Mouse (Mus musculus): ENCODE data around the gene Il5. TPM values are rescaled to one million over a fixed set of nuclear protein-coding genes. Genes with fewer than 3 reads are reported as not detected.
A peak's percentile ranks its signal among the peaks of the same experiment; 100 is the strongest.
"Not testable (repeated sequence)": the region's sequence is repeated elsewhere in the genome, so short reads cannot be mapped to it uniquely, and the experiment has no call there.

Gene Il5
- total RNA-seq, 1 experiment, result not detected

- TF ChIP-seq ZNF384 (IDR thresholded peaks at IDR 0.05; ENCODE audit: low read depth, low read length), result no peak
- TF ChIP-seq ZC3H11A (IDR thresholded peaks at IDR 0.05; ENCODE audit: borderline replicate concordance, low read depth, low read length), result no peak
- no peak for TF ChIP-seq CHD2 (IDR thresholded peaks at IDR 0.05; ENCODE audit: low read depth, low read length)
- no peak for TF ChIP-seq HCFC1 (IDR thresholded peaks at IDR 0.05; ENCODE audit: borderline replicate concordance, insufficient read depth, low read length)
- Histone ChIP-seq H3K27ac (ENCODE audit: insufficient read depth, low read depth, low read length, poor library complexity, severe bottlenecking) (no peak overlapping the region), H3K9me3 (ENCODE audit: control insufficient read depth, insufficient read depth, low read depth, low read length) (no peaks in the 10 kb centered on the region), H3K9ac (ENCODE audit: insufficient read depth, low read depth, low read length, poor library complexity, severe bottlenecking) (no peak overlapping the region), H3K36me3 (ENCODE audit: control insufficient read depth, insufficient read depth, low read length, poor library complexity, severe bottlenecking) (no peaks in the 10 kb centered on the region), H3K4me1 (ENCODE audit: control insufficient read depth in 2 of 2, insufficient read depth in 2 of 2, low read length in 2 of 2, poor library complexity in 1 of 2) (peaks cover under 1 to 11% of the 10 kb centered on the region in 2 experiments; a peak in 2 of 4 replicates), H3K4me3 (ENCODE audit: insufficient read depth in 1 of 2, low read depth in 1 of 2, low read length in 2 of 2, poor library complexity in 1 of 2, severe bottlenecking in 1 of 2) (no peak overlapping the region)
- in situ Hi-C loops (cut with MboI; ENCODE audit: low sequenced_read_pairs in 2 of 2, unreplicated experiment in 2 of 2), result loop anchor here in 1 of 2 experiments (10.0 kb wide), 1 partner anchor 105 kb away; the partner anchor contains the start of gene Gm12216
- no peak for DNase-seq (ENCODE audit: low read depth, low spot score)
Observed at GRCm38 (mm10) chr11:53749716-53750352, 29.2 kb downstream of the Il5 start.

DNA sequence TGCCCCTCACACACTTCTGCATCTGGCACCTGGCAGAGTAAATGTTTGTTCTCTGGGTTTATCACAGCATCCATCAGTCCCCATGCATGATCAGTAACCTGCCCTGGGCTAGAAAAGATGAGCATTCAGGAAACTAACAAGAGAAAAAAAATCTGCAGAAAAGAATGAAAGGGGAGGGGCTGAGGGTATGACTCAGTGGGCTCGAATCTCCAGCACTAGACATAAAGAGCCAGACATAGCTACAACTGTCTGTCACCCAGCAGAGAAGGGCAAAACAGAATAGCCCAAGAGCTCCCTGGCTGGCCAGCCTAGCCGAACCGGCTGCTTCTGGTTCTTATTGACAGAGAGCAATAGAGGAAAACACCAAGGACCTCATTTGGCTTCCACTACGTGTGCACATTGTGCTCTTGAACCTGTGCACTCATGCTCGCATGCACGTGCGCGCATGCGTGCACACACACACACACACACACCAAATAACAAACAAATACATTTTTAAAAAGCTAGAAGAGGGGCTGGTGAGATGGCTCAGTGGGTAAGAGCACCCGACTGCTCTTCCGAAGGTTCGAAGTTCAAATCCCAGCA, 34.5 kb downstream of the Il5 start:
- Histone ChIP-seq H3K4me3 (ENCODE audit: insufficient read depth in 1 of 2, low read depth in 1 of 2, low read length in 2 of 2, poor library complexity in 1 of 2, severe bottlenecking in 1 of 2) (no peak overlapping the region), H3K4me1 (ENCODE audit: control insufficient read depth in 2 of 2, insufficient read depth in 2 of 2, low read length in 2 of 2, poor library complexity in 1 of 2) (peaks cover 5 to 7% of the 10 kb centered on the region in 2 experiments)
- DNase-seq (ENCODE audit: low read depth, low spot score), result no peak

DNA sequence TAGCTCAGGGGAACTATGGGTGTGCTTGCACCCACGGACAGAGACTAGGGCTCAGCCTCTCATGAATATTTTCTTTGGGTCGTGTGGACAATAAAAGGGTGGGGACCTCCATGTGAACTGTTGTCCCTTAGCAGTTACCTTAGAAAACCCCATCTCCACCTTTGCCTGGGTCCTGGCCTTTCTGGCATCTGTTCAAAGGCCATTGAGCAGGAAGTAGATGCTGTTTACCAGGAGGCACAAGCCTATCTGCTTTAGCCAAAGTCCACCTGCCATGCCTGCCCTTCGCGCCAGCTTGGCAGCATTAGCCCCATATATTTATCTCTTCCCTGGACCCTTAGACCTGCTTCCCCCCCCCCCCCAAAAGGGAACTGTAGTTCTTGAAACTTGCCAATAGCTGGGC, 37.0 kb downstream of the Il5 start:
- H3K9me3 ChIP-seq (ENCODE audit: control insufficient read depth, insufficient read depth, low read depth, low read length), result no peaks in the 10 kb centered on the region
- no peaks in the 10 kb centered on the region for H3K36me3 ChIP-seq (ENCODE audit: control insufficient read depth, insufficient read depth, low read length, poor library complexity, severe bottlenecking)
- in situ Hi-C loops (cut with MboI; ENCODE audit: low sequenced_read_pairs in 2 of 2, unreplicated experiment in 2 of 2), result loop anchor here in 1 of 2 experiments (10.0 kb wide), 1 partner anchor 97 kb away; the partner anchor contains the start of gene Gm12216
- H3K27ac ChIP-seq (ENCODE audit: insufficient read depth, low read depth, low read length, poor library complexity, severe bottlenecking), result no peak overlapping the region
- DNase-seq (ENCODE audit: low read depth, low spot score), result no peak
- H3K4me1 ChIP-seq (ENCODE audit: control insufficient read depth in 2 of 2, insufficient read depth in 2 of 2, low read length in 2 of 2, poor library complexity in 1 of 2), result peaks cover 9 to 26% of the 10 kb centered on the region in 2 experiments
- no peak overlapping the region for H3K9ac ChIP-seq (ENCODE audit: insufficient read depth, low read depth, low read length, poor library complexity, severe bottlenecking)
- TF ChIP-seq ZC3H11A (IDR thresholded peaks at IDR 0.05; ENCODE audit: borderline replicate concordance, low read depth, low read length), result no peak
- TF ChIP-seq HCFC1 (IDR thresholded peaks at IDR 0.05; ENCODE audit: borderline replicate concordance, insufficient read depth, low read length), result no peak
- TF ChIP-seq MAFK (IDR thresholded peaks at IDR 0.05; ENCODE audit: insufficient read depth, low read depth, low read length), result no peak
- TF ChIP-seq CHD2 (IDR thresholded peaks at IDR 0.05; ENCODE audit: low read depth, low read length), result no peak
- no peak for TF ChIP-seq ZNF384 (IDR thresholded peaks at IDR 0.05; ENCODE audit: low read depth, low read length)
- no peak overlapping the region for H3K4me3 ChIP-seq (ENCODE audit: insufficient read depth in 1 of 2, low read depth in 1 of 2, low read length in 2 of 2, poor library complexity in 1 of 2, severe bottlenecking in 1 of 2)

More for the DNA sequence above, 34.5 kb downstream of the Il5 start:
- Histone ChIP-seq H3K27ac (ENCODE audit: insufficient read depth, low read depth, low read length, poor library complexity, severe bottlenecking) (no peak overlapping the region), H3K9ac (ENCODE audit: insufficient read depth, low read depth, low read length, poor library complexity, severe bottlenecking) (no peak overlapping the region), H3K9me3 (ENCODE audit: control insufficient read depth, insufficient read depth, low read depth, low read length) (no peaks in the 10 kb centered on the region), H3K36me3 (ENCODE audit: control insufficient read depth, insufficient read depth, low read length, poor library complexity, severe bottlenecking) (no peaks in the 10 kb centered on the region)
- no peak for TF ChIP-seq MAFK (IDR thresholded peaks at IDR 0.05; ENCODE audit: insufficient read depth, low read depth, low read length)
- TF ChIP-seq ZNF384 (IDR thresholded peaks at IDR 0.05; ENCODE audit: low read depth, low read length), result no peak
- TF ChIP-seq CHD2 (IDR thresholded peaks at IDR 0.05; ENCODE audit: low read depth, low read length), result no peak
- TF ChIP-seq HCFC1 (IDR thresholded peaks at IDR 0.05; ENCODE audit: borderline replicate concordance, insufficient read depth, low read length), result no peak
- no peak for TF ChIP-seq ZC3H11A (IDR thresholded peaks at IDR 0.05; ENCODE audit: borderline replicate concordance, low read depth, low read length)
- in situ Hi-C loops (cut with MboI; ENCODE audit: low sequenced_read_pairs in 2 of 2, unreplicated experiment in 2 of 2), result loop anchor here in 1 of 2 experiments (10.0 kb wide), 1 partner anchor 100 kb away; the partner anchor contains the start of gene Gm12216

DNA sequence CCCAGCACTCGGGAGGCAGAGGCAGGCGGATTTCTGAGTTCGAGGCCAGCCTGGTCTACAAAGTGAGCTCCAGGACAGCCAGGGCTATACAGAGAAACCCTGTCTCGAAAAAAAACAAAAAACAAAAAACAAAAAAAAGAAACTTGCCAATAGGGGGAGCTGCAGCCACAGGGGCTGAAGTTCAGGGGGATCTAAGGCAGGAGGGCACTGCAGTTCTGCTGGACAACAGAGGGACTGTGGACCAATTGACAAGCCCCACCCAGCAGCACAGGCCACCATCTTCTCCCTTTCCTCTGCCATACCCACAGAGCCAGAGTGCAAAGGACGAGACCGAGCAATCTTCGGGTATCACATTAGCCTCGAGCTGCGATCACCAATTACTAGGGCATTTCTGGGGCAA, 37.4 kb downstream of the Il5 start:
- H3K9me3 ChIP-seq (ENCODE audit: control insufficient read depth, insufficient read depth, low read depth, low read length); H3K27ac ChIP-seq (ENCODE audit: insufficient read depth, low read depth, low read length, poor library complexity, severe bottlenecking); H3K9ac ChIP-seq (ENCODE audit: insufficient read depth, low read depth, low read length, poor library complexity, severe bottlenecking); H3K4me3 ChIP-seq (ENCODE audit: insufficient read depth in 1 of 2, low read depth in 1 of 2, low read length in 2 of 2, poor library complexity in 1 of 2, severe bottlenecking in 1 of 2); H3K36me3 ChIP-seq (ENCODE audit: control insufficient read depth, insufficient read depth, low read length, poor library complexity, severe bottlenecking); DNase-seq (ENCODE audit: low read depth, low spot score): not testable (repeated sequence)
- H3K4me1 ChIP-seq (ENCODE audit: control insufficient read depth in 2 of 2, insufficient read depth in 2 of 2, low read length in 2 of 2, poor library complexity in 1 of 2), result peaks cover 9 to 30% of the 10 kb centered on the region in 2 experiments
- TF ChIP-seq ZNF384 (IDR thresholded peaks at IDR 0.05; ENCODE audit: low read depth, low read length), result peak; percentile 64; the same call in 1 of the 2 replicates
- in situ Hi-C loops (cut with MboI; ENCODE audit: low sequenced_read_pairs in 2 of 2, unreplicated experiment in 2 of 2), result loop anchor here in 1 of 2 experiments (10.0 kb wide), 1 partner anchor 97 kb away; the partner anchor contains the start of gene Gm12216
